Mouse (Mus musculus) frontal cortex, postnatal 14 days (tissue): Measurements from ENCODE around the gene Plac9a.

ENCODE experiments used
- DNase-seq, 2 experiments: peaks; one replicate each; pipeline ENCODE4 v3.0.0; 2022; ENCODE audit warnings: low spot score in 2 of 2

The Plac9a gene

DNA sequence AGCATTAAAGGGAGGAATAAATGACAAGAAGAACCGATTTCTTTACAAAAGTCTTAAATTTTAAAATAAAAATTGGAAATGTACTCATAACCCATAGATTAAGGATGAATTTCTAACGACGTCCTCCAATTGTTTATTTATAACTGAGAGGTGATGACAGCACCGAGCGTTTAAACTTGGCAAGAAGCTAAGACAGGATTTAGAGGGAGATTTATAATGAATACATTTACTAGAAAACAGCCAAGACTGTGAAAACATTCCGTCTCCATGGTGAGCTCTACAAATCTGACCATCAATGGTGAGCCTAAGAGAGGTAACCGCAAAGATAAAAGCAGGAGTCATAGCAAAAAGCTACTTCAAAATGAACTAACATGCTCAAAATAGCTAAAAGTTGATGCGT lies 64.5 kb downstream of the Plac9a start:
- no peak for DNase-seq
